Mouse (Mus musculus) liver, embryonic 12.5 days (tissue): Measurements from ENCODE around the gene Spag7. TPM values are rescaled to one million over a fixed set of nuclear protein-coding genes. Genes with fewer than 3 reads are reported as not detected.
A peak's percentile ranks its signal among the peaks of the same experiment; 100 is the strongest.

Experiments
- ATAC-seq: fragments of 200-750 bp; cut with Nextera tagmentation; 2 replicates; pipeline ENCODE4 v1.8.0; 2017; ENCODE audit warnings: moderate number of reproducible peaks, mild to moderate bottlenecking, moderate library complexity
- H3K27ac ChIP-seq: fragments of 300-500 bp; sonication (generic); 2 replicates; pipeline ENCODE4 v1.5.1; 2016; ENCODE audit warnings: mild to moderate bottlenecking
- H3K27me3 ChIP-seq: fragments of 300-500 bp; sonication (generic); replicated peaks from 2 replicates; pipeline ENCODE4 v1.6.1; 2016; ENCODE audit warnings: mild to moderate bottlenecking, moderate library complexity
- H3K36me3 ChIP-seq: fragments of 300-500 bp; sonication (generic); 2 replicates; pipeline ENCODE4 v1.6.1; 2016; ENCODE audit warnings: mild to moderate bottlenecking, moderate library complexity
- H3K4me1 ChIP-seq: fragments of 300-500 bp; sonication (generic); 2 replicates; pipeline ENCODE4 v1.6.1; 2016
- H3K4me2 ChIP-seq: fragments of 300-500 bp; sonication (generic); 2 replicates; pipeline ENCODE4 v1.6.1; 2016; ENCODE audit warnings: mild to moderate bottlenecking, moderate library complexity
- H3K4me3 ChIP-seq: fragments of 300-500 bp; sonication (generic); 2 replicates; pipeline ENCODE4 v1.5.1; 2016; ENCODE audit warnings: mild to moderate bottlenecking, moderate library complexity
- H3K9ac ChIP-seq: fragments of 300-500 bp; sonication (generic); 2 replicates; pipeline ENCODE4 v1.6.1; 2016; ENCODE audit warnings: mild to moderate bottlenecking, moderate library complexity
- H3K9me3 ChIP-seq: fragments of 300-500 bp; sonication (generic); replicated peaks from 2 replicates; pipeline ENCODE4 v1.6.1; 2016; ENCODE audit warnings: mild to moderate bottlenecking, moderate library complexity
- WGBS: fragments of 180-500 bp; shearing (Covaris S2); methylation state at CpG from one replicate; pipeline ENCODE4 v1.1.7; 2016; ENCODE audit not compliant: insufficient replicate concordance; 5-methylcytosine and 5-hydroxymethylcytosine counted together
- polyA plus RNA-seq: library from polyadenylated mRNA; unstranded; fragments of >200 nt; fragmentation: Nextera tagmentation; extraction: Ambion mirVana; gene quantifications from 2 replicates; pipeline ENCODE4 v1.2.1, GENCODE M21; 2016

The Spag7 gene
- polyA plus RNA-seq, 1 experiment from 2014 or later, result 84.5 TPM

- Histone ChIP-seq H3K4me3 (no peak overlapping the region), H3K4me1 (peaks cover 39% of the 10 kb centered on the region), H3K4me2 (no peak overlapping the region), H3K27ac (peak overlapping the region; percentile 65), H3K36me3 (peaks cover 69% of the 10 kb centered on the region), H3K27me3 (no peaks in the 10 kb centered on the region), H3K9ac (no peak overlapping the region), H3K9me3 (no peaks in the 10 kb centered on the region)
- no peak; the same call in 1 of the 2 replicates for ATAC-seq
- 75% methylated on average over 2 of the region's 2 CpGs for WGBS
Measured at GRCm38 (mm10) chr11:70678576-70678975, 9.4 kb upstream of the Spag7 start.

- Histone ChIP-seq H3K4me3 (no peak overlapping the region), H3K4me1 (peaks cover 39% of the 10 kb centered on the region), H3K9ac (no peak overlapping the region), H3K9me3 (no peaks in the 10 kb centered on the region), H3K27me3 (no peaks in the 10 kb centered on the region), H3K4me2 (no peak overlapping the region), H3K27ac (peak overlapping the region; percentile 33; the same call in 1 of the 2 replicates), H3K36me3 (peaks cover 65% of the 10 kb centered on the region)
- WGBS, result 76% methylated on average over 9 of the region's 9 CpGs
- ATAC-seq, result no peak
Measured at GRCm38 (mm10) chr11:70678092-70678491, 8.9 kb upstream of the Spag7 start.

- no peak for ATAC-seq
- WGBS, result 51% methylated on average over 10 of the region's 11 CpGs
- H3K36me3 ChIP-seq, result peaks cover 54% of the 10 kb centered on the region
Measured at GRCm38 (mm10) chr11:70674501-70674900, 5.3 kb upstream of the Spag7 start.

GRCm38 (mm10) chr11:70674014-70674413 lies 4.8 kb upstream of the Spag7 start:
- Histone ChIP-seq H3K27me3 (no peaks in the 10 kb centered on the region), H3K36me3 (peaks cover 50% of the 10 kb centered on the region), H3K27ac (no peak overlapping the region), H3K4me3 (no peak overlapping the region), H3K4me1 (peaks cover 43% of the 10 kb centered on the region), H3K4me2 (no peak overlapping the region), H3K9ac (no peak overlapping the region), H3K9me3 (no peaks in the 10 kb centered on the region)
- no peak for ATAC-seq
- WGBS, result 81% methylated on average over 6 of the region's 6 CpGs

More at GRCm38 (mm10) chr11:70674501-70674900, 5.3 kb upstream of the Spag7 start:
- Histone ChIP-seq H3K4me3 (no peak overlapping the region), H3K27me3 (no peaks in the 10 kb centered on the region), H3K4me2 (no peak overlapping the region), H3K4me1 (peaks cover 47% of the 10 kb centered on the region), H3K9me3 (no peaks in the 10 kb centered on the region), H3K27ac (no peak overlapping the region), H3K9ac (no peak overlapping the region)

- H3K27ac ChIP-seq, result no peak overlapping the region
- no peak overlapping the region for H3K4me3 ChIP-seq
- ATAC-seq, result no peak
- no peaks in the 10 kb centered on the region for H3K9me3 ChIP-seq
- peaks cover 41% of the 10 kb centered on the region for H3K36me3 ChIP-seq
- peaks cover 45% of the 10 kb centered on the region for H3K4me1 ChIP-seq
- H3K9ac ChIP-seq, result no peak overlapping the region
- no peaks in the 10 kb centered on the region for H3K27me3 ChIP-seq
- H3K4me2 ChIP-seq, result 0 out of 2 replicates have a peak overlapping the region, but pooled peaks have one; percentile 98
- WGBS, result 74% methylated on average over 16 of the region's 16 CpGs
Measured at GRCm38 (mm10) chr11:70671333-70672047, 2.3 kb upstream of the Spag7 start.

GRCm38 (mm10) chr11:70670483-70670882 lies 1.3 kb upstream of the Spag7 start:
- peak overlapping the region; percentile 92 for H3K9ac ChIP-seq

GRCm38 (mm10) chr11:70669582-70670345 lies 548 bp upstream of the Spag7 start:
- H3K9ac ChIP-seq, result peak overlapping the region; percentile 92
- H3K27ac ChIP-seq, result peak overlapping the region; percentile 95
- peaks cover 41% of the 10 kb centered on the region for H3K36me3 ChIP-seq
- H3K4me2 ChIP-seq, result peak overlapping the region; percentile 98
- H3K4me3 ChIP-seq, result peak overlapping the region; percentile 76
- 0 out of 2 replicates have a peak, but pooled peaks have one; percentile 3 for ATAC-seq
- no peaks in the 10 kb centered on the region for H3K9me3 ChIP-seq
- H3K4me1 ChIP-seq, result peaks cover 45% of the 10 kb centered on the region
- H3K27me3 ChIP-seq, result no peaks in the 10 kb centered on the region
- WGBS, result under 1% methylated on average over 31 of the region's 31 CpGs

More at GRCm38 (mm10) chr11:70670483-70670882, 1.3 kb upstream of the Spag7 start:
- no peak for ATAC-seq
- 52% methylated on average over 14 of the region's 14 CpGs for WGBS
- Histone ChIP-seq H3K36me3 (peaks cover 39% of the 10 kb centered on the region), H3K27ac (peak overlapping the region; percentile 95), H3K9me3 (no peaks in the 10 kb centered on the region), H3K4me2 (peak overlapping the region; percentile 98), H3K4me3 (peak overlapping the region; percentile 76), H3K4me1 (peaks cover 45% of the 10 kb centered on the region), H3K27me3 (no peaks in the 10 kb centered on the region)

GRCm38 (mm10) chr11:70668335-70668770 lies 863 bp downstream of the Spag7 start:
- Histone ChIP-seq H3K27ac (peak overlapping the region; percentile 95), H3K4me1 (peaks cover 42% of the 10 kb centered on the region), H3K9ac (peak overlapping the region; percentile 75), H3K36me3 (peaks cover 43% of the 10 kb centered on the region), H3K4me3 (peak overlapping the region; percentile 76), H3K27me3 (no peaks in the 10 kb centered on the region), H3K9me3 (no peaks in the 10 kb centered on the region), H3K4me2 (peak overlapping the region; percentile 98)
- under 1% methylated on average over 15 of the region's 15 CpGs for WGBS
- ATAC-seq, result peak; percentile 73

GRCm38 (mm10) chr11:70667271-70668150 lies 1.7 kb downstream of the Spag7 start:
- WGBS, result 62% methylated on average over 14 of the region's 14 CpGs
- Histone ChIP-seq H3K4me1 (peaks cover 42% of the 10 kb centered on the region), H3K9me3 (no peaks in the 10 kb centered on the region), H3K27ac (peak overlapping the region; percentile 95), H3K4me3 (peak overlapping the region; percentile 76), H3K9ac (peak overlapping the region; percentile 75), H3K36me3 (peaks cover 48% of the 10 kb centered on the region), H3K27me3 (no peaks in the 10 kb centered on the region), H3K4me2 (peak overlapping the region; percentile 98)
- no peak for ATAC-seq

GRCm38 (mm10) chr11:70666687-70667086 lies 2.5 kb downstream of the Spag7 start:
- H3K27me3 ChIP-seq, result no peaks in the 10 kb centered on the region
- 86% methylated on average over 8 of the region's 8 CpGs for WGBS
- peaks cover 51% of the 10 kb centered on the region for H3K36me3 ChIP-seq
- ATAC-seq, result no peak
- H3K9me3 ChIP-seq, result no peaks in the 10 kb centered on the region
- H3K27ac ChIP-seq, result no peak overlapping the region
- no peak overlapping the region for H3K4me3 ChIP-seq
- no peak overlapping the region for H3K9ac ChIP-seq
- peaks cover 39% of the 10 kb centered on the region for H3K4me1 ChIP-seq
- H3K4me2 ChIP-seq, result no peak overlapping the region

- Histone ChIP-seq H3K4me3 (no peak overlapping the region), H3K27me3 (no peaks in the 10 kb centered on the region), H3K36me3 (peaks cover 63% of the 10 kb centered on the region), H3K4me2 (no peak overlapping the region), H3K9me3 (no peaks in the 10 kb centered on the region), H3K27ac (no peak overlapping the region), H3K9ac (no peak overlapping the region), H3K4me1 (peaks cover 19% of the 10 kb centered on the region)
- 89% methylated on average over 9 of the region's 9 CpGs for WGBS
- ATAC-seq, result no peak
Measured at GRCm38 (mm10) chr11:70664741-70665140, 4.5 kb downstream of the Spag7 start.
